Mouse (Mus musculus): ENCODE measurements around the gene Pknox2.

DNA sequence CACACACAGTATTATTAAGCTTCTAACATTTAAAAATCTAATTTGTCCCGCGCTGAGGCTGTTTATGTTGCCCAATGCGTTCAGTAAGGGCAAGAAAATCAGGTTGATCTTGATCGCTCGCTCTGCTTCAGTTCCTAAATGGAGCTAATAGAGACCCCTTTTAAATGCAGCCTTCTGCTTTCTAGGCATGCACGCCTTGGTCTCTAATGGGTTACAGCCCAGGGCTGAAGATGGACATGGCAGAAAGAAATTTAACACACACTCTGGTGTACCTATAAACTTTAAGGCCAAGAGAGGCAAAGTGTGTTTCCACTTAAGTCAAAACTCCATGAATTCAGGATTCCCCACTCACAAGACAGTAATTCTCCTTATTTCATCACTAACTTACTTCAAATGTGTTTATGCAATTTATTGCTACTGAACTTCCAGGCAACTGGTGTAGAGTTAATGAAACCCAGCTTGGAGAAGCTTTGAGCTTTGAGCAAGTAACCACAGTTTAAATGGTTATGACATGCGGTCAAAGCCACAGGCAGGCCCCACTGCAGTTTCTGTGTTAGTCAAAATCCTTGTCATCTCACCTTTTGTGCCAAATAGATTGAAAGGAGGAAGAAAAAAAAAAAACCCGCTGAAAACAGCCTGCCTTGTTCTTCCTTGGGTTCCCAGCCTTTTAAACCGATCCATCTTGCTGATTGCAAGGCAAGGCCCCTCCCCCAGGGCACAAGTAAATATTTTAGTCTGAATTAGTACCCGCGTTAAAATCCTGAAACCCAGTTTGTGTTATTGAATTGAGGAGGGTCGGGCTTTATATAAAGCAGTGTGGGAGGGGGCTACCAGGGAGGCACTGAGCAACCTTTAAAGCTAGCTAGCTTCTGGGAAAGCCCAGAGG is 3.9 kb downstream of the Pknox2 start:
- TF ChIP-seq POLR2A (IDR thresholded peaks at IDR 0.05; ENCODE audit: control insufficient read depth, low read depth, low read length) (no peak), CTCF (IDR thresholded peaks at IDR 0.05; ENCODE audit: control insufficient read depth, insufficient read depth, insufficient replicate concordance, low read depth, low read length) (no peak)
